Comparison of ENCODE assay signal across 13 mouse cellular contexts in genomic region chr12:4460990-4461389, GRCm38 (mm10). TPM values are rescaled to one million over a fixed set of nuclear protein-coding genes. Genes with fewer than 3 reads are reported as not detected.
DNase-seq lines count a peak whose midpoint lies in the region; TF ChIP-seq lines count a peak whose summit lies in the region.
"Had no signal": no experiment of that assay in that cellular context is flagged by ENCODE, and none has a peak within 500 bp of the region (broad histone marks: within the 10 kb centered on the region; RNA-seq: fewer than 3 reads in every experiment).

No protein-coding gene starts in this region.

- H3K9ac ChIP-seq in CH12.LX (ENCODE audit: insufficient read depth, low read depth), result no peak overlapping the region
- H3K9ac ChIP-seq: lung, embryonic 15.5 days; midbrain, embryonic 15.5 days had no signal

- H3K79me2 ChIP-seq in CH12.LX (replicated peaks; ENCODE audit: control insufficient read depth, extremely low read depth, insufficient read depth, poor library complexity, severe bottlenecking), result no peaks in the 10 kb centered on the region

- in situ Hi-C loops in CH12.LX (cut with MboI; ENCODE audit: low pct_ligation_motif_present, low pct_unique_long_range_greater_than_20kb, low sequenced_read_pairs), result no loop called here

- no peak for DNase-seq in layer of hippocampus, adult 2 months (ENCODE audit: low spot score in 2 of 2)
- no peak for DNase-seq in layer of hippocampus, adult 18-20 months (ENCODE audit: low spot score in 2 of 2)
- DNase-seq in 416B (ENCODE audit: low read depth) (peak; percentile 44), CH12.LX (ENCODE audit: extremely low read depth) (no peak)
- no peak for DNase-seq in c-Kit-positive CD71-positive TER-119-positive erythroid progenitor cells, embryonic 14.5 days (ENCODE audit: low spot score)
- no peak for DNase-seq in cerebellum, postnatal 25 days
- DNase-seq in adrenal gland, postnatal 10 days, result no peak
- DNase-seq: adrenal gland, postnatal 14 days; cerebellum, adult 11-12 months; right cerebral cortex, postnatal 25 days had no signal

- peak; percentile 21 for TF ChIP-seq RAD21 in CH12.LX (IDR thresholded peaks at IDR 0.05; ENCODE audit: low read depth, low read length)

- no peaks in the 10 kb centered on the region for H3K36me3 ChIP-seq in CH12.LX (replicated peaks in 1 of 2; ENCODE audit: control insufficient read depth in 1 of 2, insufficient read depth in 1 of 2, low read length in 1 of 2)
- H3K36me3 ChIP-seq: lung, embryonic 15.5 days; midbrain, embryonic 15.5 days had no signal

- peaks cover 0 to 5% of the 10 kb centered on the region in 2 experiments; a peak in 1 of 4 replicates for H3K4me1 ChIP-seq in CH12.LX (ENCODE audit: control insufficient read depth in 1 of 2, insufficient read depth in 2 of 2)
- H3K4me1 ChIP-seq in embryonic fibroblast, embryonic 13.5 days (ENCODE audit: control insufficient read depth, insufficient read depth, low read length), result no peaks in the 10 kb centered on the region
- H3K4me1 ChIP-seq: lung, embryonic 15.5 days; midbrain, embryonic 15.5 days had no signal

- no peaks in the 10 kb centered on the region for H3K9me3 ChIP-seq in CH12.LX (replicated peaks; ENCODE audit: low read length)
- H3K9me3 ChIP-seq: lung, embryonic 15.5 days; midbrain, embryonic 15.5 days had no signal

- TF ChIP-seq CTCF in layer of hippocampus, adult 2 months (conservative IDR thresholded peaks at IDR 0.05), result peak; percentile 55
- peak; percentile 10 to 54; a peak in 2 of 4 replicates for TF ChIP-seq CTCF in CH12.LX (conservative IDR thresholded peaks at IDR 0.05 in 1 of 2, IDR thresholded peaks at IDR 0.05 in 1 of 2; ENCODE audit: low read depth in 2 of 2, low read length in 2 of 2)
- TF ChIP-seq CTCF in embryonic fibroblast, embryonic 13.5 days (IDR thresholded peaks at IDR 0.05; ENCODE audit: borderline replicate concordance, insufficient read depth, low read length), result peak; percentile 49; the same call in 1 of the 2 replicates

- no peak for TF ChIP-seq POLR2A in CH12.LX (IDR thresholded peaks at IDR 0.05; ENCODE audit: low read depth, low read length)
- no peak for TF ChIP-seq POLR2A in embryonic fibroblast, embryonic 13.5 days (IDR thresholded peaks at IDR 0.05; ENCODE audit: low read depth, low read length)

- no peak overlapping the region for H3K27ac ChIP-seq in layer of hippocampus, adult 2 months
- no peak overlapping the region for H3K27ac ChIP-seq in CH12.LX (ENCODE audit: insufficient read depth, low read depth)
- no peak overlapping the region for H3K27ac ChIP-seq in embryonic fibroblast, embryonic 13.5 days (ENCODE audit: insufficient read depth, low read length)
- H3K27ac ChIP-seq: lung, embryonic 15.5 days; midbrain, embryonic 15.5 days had no signal

- TF ChIP-seq EP300 in CH12.LX (IDR thresholded peaks at IDR 0.05; ENCODE audit: low read length), result no peak

- no peaks in the 10 kb centered on the region for H3K27me3 ChIP-seq in CH12.LX (replicated peaks)
- H3K27me3 ChIP-seq: lung, embryonic 15.5 days; midbrain, embryonic 15.5 days had no signal

- no peak overlapping the region for H3K4me3 ChIP-seq in layer of hippocampus, adult 2 months
- no peak overlapping the region for H3K4me3 ChIP-seq in CH12.LX (replicated peaks in 1 of 3; ENCODE audit: low read depth in 2 of 3, low read length in 2 of 3, poor library complexity in 1 of 3)
- H3K4me3 ChIP-seq in embryonic fibroblast, embryonic 13.5 days (ENCODE audit: insufficient read depth, low read length), result no peak overlapping the region
- H3K4me3 ChIP-seq: lung, embryonic 15.5 days; midbrain, embryonic 15.5 days had no signal

- dilution Hi-C loops in CH12.LX (cut with MboI; ENCODE audit: extremely low pct_ligation_motif_present, extremely low pct_unique_long_range_greater_than_20kb, low sequenced_read_pairs), result no loop called here

- H3K4me2 ChIP-seq in CH12.LX (ENCODE audit: insufficient read depth, low read depth, poor library complexity, severe bottlenecking), result no peak overlapping the region
- H3K4me2 ChIP-seq: lung, embryonic 15.5 days; midbrain, embryonic 15.5 days had no signal

TF ChIP-seq in CH12.LX, 34 proteins besides CTCF, POLR2A, EP300 and RAD21:
- TF ChIP-seq ETS1 (conservative IDR thresholded peaks at IDR 0.05; ENCODE audit: low read depth, low read length), result no peak
- peak; percentile 47 for TF ChIP-seq SMC3 (IDR thresholded peaks at IDR 0.05; ENCODE audit: low read depth, low read length)

RNA-seq across cellular contexts. Expression of gene Ncoa1, which starts 16.0 kb away (rescaled TPM):
- 100 to 1,000 TPM; 142 to 146 TPM for total RNA-seq in layer of hippocampus, adult 2 months (2021)
- total RNA-seq in layer of hippocampus, adult 18-20 months (2021), result 100 to 1,000 TPM; 138 to 140 TPM
- total RNA-seq in CH12.LX (2012; rRNA removed) (3.0 and 4.2 TPM in 2 replicates), CH12.LX (2014; rRNA removed) (2.4 and 2.8 TPM in 2 replicates)
- polyA plus RNA-seq in CH12.LX (2012; ENCODE audit: insufficient read length, low read depth), result 3.8 and 6.4 TPM in 2 replicates
- polyA plus RNA-seq in embryonic fibroblast, embryonic 13.5 days (2011; ENCODE audit: insufficient read length, low read depth, missing spikeins), result 15.3 and 24.6 TPM in 2 replicates
- 10 to 100 TPM; 30.2 to 36.4 TPM for total RNA-seq in adrenal gland, postnatal 10 days (2021)

Comparison
In these comparisons a context has a peak if more than half of its experiments do, and no peak if none do; other contexts are left out.
1. RNA of gene Ncoa1, which starts 16.0 kb away (total RNA-seq): 142 to 146 TPM in layer of hippocampus, adult 2 months, 138 to 140 TPM in layer of hippocampus, adult 18-20 months and 30.2 to 36.4 TPM in adrenal gland, postnatal 10 days; 2.4 to 4.2 TPM in CH12.LX; every median in the first group is over 4 times any median in the second.
2. Peak in every context shown above with its lines, with median percentiles within 50 percentile points of each other: CTCF ChIP-seq.